Mouse (Mus musculus): ENCODE measurements around the gene Nav1.
"Not testable (repeated sequence)": the region's sequence is repeated elsewhere in the genome, so short reads cannot be mapped to it uniquely, and the experiment has no call there.

Gene Nav1

DNA sequence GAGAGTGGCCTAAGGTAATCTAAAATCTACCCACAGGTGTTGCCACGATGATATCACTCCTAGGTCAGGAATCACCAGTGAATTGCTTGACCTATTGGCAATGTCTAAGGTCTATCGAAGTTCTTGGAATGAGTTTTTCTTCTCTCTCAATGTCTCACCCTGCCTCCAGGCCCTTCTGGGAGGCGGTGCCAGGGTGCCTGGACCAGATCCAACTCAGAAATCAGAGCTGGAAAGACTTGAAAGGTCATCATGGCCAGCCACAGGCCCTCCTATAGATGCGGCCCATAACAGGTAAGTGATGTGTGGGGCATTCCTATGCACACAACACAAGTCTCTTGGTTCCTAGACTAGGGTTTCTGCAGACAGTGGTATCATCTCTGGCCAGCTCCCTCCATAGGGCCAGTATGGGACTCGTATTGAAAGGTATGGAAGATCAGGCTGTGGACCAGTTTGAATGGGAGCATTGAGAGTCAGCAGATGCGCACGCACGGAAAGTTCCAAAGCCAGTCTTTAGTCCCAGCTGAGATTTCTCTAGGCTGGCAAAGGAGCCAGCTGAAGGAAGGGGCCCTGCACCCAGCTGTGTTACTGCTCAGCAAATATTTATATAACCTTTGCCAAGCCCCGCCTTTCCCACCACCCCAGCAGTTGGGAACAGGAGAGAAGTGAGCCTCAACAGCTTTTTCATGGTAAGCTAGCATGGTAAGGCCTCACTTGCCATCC lies 92.0 kb downstream of the Nav1 start:
- peak; percentile 34 for DNase-seq

DNA sequence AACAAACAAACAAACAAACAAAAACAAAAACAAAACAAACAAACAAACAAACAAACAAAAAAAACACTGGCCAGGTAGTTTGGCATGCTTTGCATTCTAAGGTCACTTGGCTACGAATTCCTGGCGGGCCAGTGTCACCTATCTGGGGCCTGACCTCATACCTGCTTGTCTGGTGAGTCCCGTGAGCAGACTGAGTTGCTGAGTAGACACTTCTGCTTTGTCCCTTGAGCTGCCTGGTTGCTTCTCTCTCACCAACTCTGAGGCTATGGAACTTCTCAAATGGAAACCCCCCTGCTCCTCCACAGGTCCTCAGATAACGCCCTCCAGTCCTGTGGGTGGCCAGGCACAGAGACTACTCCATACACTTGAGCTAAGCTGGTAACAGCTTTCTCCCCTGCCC lies 93.0 kb downstream of the Nav1 start:
- DNase-seq: no peak

DNA sequence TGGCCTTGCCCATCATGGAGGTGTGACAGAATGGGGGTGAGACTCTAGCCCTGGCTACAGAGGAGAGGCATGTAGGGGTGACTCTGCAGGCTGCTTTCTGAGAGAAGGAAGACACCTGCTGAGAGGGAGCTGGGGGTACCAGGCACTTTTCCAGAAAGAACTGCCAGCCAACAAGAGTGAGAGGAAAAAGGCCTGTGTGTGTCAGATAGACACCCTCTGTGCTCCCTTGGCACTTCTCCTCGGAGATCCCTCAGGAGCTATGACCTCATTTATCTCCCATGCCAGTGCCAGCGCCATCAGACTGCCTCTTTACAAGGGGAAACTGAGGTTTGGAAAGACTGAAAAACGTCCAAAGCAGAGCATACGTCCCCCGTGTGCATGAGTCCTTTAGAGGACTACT lies 93.6 kb downstream of the Nav1 start:
- no peak for DNase-seq

DNA sequence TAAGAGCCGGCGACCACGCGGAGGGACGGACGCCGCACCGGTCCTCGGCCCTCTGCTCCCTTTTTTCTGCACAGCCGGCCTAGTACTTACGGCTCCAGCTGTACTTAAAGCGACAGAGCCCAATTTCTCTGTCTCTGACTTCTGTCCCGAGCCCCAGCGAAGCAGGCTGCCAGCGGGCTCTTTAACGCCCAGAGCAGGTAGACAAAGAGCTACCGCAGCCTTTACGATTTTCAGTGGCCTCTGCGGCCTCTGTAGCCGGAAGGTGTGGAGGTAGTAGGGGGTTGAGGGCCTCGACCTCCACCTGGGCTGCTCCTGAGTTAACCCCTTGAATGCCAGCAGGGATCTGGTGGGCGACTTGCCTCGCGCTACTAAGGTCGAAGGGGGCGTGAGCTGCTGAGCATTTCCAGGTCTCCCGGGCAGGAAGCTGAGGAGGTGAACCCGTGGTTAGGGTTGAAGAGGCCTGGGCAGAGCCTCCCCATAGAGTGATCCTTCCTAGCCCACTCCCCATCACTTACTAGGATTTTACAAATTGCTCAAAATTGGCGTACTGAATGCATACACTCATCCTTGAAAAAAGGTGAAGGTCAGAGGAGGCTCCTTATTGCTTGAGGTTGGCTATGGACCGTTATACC lies 96.6 kb downstream of the Nav1 start:
- DNase-seq: peak; percentile 78

DNA sequence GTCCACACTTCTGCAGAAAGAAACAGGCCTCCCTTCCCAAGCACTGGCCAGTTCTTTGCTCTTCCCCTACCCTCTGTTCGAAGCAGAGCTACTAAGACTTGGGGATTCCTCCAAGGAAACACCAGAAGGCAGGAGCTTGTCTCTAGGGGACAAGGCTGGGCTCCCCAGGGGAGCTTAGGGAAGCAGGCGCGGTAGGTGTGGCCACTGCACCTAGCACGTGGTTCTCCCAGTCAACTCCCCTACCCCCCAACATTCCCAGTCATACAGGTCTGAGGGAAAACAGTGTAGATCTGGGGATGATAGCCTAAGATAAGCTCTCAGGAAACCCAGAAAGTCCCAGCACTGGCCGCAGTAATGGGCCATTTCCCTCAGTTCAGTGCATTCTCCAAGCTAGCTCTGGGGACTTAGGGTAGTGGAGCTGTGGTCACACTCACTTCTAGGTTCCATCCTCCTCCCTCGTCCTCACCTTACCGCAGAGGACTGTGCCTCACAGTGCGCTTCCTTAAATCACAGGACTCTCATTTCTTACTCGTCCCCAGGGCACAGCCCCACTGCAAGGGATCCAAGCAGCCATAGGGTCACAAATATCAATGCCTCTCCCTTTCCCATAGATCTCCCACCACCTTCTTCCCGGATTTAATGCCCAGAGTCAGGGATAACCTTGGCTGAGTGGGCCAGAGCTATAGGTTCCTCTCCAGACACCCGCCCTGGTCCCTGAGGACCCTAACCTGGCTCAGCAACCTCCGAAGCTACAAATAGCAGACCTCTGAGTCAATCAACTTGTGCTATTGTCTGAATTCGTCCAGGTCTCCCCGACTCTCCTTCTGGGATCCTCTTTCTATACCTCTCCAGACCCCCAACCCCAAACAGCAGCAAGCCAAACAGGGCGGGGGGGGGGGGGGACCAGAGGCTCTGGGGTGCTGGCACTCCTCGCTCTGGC lies 97.7 kb downstream of the Nav1 start:
- DNase-seq: no peak

DNA sequence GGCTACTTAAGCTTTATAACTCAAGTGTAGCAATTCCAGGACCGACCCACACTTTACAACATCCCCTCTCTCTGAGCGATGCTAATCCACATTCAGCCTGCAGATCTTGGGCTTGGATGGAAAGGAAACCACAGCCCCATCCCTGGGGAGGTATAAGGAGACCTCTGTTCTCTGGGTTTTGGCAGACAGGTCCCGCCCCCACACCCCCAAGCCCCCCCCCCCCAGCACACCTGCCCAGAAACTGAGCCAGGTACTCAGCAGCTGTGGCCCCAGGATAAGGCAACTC lies 98.8 kb downstream of the Nav1 start:
- DNase-seq: no peak

DNA sequence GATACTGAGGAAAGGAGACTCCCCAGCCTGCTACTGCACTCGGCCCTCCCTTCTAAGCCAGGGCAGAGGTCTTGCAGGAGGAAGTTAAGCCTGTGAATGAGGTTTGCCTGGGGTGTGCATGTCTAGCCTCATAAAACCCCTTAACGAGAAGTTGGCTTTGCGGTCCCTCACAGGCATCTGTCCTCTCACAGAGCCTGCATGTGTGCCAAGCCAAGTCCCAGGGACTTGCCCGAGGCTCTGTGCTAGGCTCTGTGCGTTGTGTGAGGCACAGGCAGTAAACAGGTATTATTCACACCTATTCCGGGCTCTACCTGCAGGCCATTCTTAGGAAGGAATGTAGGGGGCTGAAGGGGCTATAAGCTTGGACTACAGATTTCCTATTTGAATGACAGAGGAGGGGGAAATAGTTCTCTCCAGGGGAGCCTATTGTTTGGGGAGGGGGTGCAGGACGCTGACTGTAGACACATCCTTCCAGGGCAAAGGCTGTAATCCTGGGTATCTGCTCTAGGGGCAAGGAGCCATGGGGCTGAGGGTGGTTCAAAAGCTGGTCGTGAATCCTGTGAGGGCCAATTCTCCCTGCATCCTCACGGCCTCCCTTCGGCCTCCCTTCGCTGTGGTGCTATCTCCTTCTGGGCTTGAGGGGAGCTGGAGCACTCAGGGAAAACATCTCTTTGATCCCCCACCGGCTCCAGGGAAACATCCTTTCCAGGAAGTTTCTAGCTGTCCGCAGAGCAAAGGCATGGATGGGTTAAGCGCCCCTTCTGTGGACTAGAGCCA lies 99.3 kb downstream of the Nav1 start:
- DNase-seq: no peak

DNA sequence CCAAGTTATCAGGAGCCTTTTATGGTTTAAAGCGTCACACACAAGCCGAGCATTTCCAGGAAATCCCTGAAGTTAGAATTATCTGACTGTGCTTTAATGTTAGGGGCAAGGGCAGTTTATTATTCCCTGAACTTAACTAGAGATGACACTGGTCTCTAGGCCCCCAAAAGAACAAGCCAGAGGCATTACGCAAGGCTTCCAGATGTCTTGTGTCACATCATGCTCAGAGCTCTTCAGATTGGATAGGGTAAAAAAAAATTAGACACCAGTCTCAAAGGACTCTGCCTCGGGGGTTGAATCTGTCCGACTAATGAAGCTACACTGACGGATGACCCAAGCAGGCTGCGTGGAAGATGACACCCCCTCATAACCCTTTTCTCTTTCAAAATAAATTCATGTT lies 101.6 kb downstream of the Nav1 start:
- no peak for DNase-seq

DNA sequence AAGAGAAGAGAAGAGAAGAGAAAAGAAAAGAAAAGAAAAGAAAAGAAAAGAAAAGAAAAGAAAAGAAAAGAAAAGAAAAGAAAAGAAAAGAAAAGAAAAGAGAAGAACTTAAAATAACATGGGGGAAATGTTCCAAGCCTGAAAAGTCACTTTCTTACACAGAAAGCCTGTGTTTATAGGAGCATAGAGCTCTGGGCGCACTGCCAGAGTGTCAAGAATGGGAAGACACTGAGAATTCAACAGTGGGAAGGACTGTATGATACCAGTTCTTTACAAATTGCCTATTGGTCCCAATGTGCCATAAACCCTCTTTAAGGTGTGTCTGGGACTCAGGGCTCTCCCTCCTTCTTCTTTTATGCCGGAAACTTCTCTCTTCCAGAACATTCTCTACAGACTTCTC lies 103.7 kb downstream of the Nav1 start:
- peak; percentile 76 for DNase-seq

DNA sequence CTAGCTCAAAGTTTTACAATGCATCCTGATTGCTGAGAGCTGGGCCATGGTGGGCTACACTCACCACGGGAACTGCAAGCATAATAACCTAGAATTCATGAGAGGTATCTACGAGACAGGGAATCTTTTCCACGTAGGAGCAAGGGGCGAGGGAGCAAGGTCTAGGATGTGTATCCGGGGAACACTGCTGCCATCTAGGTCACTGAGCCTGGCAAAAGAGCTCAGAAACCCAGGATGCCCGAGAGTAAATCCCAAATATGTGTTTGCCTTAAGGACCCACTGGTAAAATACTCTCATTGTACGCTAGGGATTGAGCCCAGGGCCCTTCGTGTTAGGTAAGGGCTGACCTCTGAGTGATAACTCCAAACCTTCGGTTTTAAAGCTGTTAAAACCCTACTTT lies 104.3 kb downstream of the Nav1 start:
- DNase-seq: no peak

DNA sequence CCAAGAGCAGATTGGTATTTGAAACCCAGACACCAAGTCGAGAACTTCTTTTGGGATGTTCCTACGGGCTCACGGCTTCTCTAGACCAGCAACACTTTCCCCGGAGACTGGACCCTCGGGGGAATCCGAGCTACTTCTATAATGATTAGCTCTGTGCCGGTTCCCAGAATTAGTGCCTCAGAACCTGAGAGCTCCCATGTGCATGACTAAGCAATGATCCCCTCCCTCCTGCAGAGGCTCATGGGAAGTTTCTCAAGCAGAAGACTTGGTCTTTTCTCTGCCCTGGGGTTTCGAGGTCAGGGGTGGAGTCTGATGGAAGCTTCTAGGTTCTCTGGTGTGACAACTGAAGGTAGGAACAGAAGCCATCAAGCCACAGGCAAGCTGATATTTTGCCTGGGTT lies 105.0 kb downstream of the Nav1 start:
- no peak for DNase-seq

DNA sequence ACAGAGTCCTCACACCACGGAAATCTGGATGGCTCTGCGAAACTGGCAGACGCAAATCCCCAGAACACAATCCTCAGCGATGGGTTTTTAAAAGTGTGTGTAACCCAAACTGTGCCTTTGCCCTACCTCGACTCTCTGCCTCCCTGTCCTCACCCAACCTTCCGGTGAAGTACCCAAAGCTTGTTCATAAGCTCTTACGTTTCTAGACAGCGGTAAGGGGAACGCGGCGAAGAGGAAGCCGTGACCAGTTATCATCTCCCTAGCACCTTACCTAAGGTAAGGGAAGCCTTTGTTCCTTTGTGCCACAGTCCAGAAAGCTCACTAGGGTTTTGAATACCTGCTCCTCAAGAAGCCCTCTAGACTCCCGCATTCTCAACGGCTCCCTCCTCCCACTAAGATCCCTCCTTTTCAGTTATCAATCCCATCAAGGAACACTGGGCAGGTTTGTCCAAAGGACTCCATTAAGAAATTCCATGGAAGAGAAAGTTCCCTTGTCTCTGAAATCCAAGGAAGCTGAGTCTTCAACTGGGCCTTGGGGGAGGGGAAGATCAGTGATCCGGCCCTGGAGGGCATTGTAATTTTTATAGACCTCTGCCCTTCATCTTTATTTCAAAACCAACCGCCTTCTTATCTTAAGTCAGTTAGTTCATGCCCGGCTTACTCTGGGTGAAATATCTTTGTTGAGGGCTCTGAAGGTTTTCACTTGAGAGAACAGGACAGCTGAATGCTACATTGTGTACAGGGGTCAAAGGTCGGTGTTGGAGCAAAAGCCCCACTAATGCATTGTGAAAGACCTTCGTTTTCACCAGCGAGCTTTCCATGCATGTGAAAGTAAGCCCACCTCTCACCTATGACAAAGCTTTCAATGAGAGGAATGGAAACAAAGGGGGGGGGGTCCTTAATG lies 108.4 kb downstream of the Nav1 start:
- no peak for DNase-seq

DNA sequence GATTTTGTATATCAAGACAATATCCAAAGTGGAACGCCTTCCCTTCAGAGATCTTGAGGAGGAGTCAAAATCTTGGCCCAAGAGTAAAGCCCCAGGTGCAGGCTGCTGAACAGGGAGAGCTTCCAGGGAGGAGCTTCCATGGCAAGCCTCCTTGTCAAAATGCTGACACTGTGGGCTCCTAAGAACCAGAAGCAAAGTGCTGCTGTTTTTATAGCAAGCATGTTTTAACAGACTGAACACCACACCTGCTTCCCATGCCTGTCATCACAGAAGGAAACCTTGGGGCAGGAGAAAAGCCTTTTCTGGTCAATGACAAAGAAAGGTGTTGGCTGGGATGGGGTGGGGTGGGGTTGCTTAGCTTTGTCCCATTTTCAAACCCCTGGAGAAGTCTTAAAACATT lies 112.0 kb downstream of the Nav1 start:
- no peak for DNase-seq

DNA sequence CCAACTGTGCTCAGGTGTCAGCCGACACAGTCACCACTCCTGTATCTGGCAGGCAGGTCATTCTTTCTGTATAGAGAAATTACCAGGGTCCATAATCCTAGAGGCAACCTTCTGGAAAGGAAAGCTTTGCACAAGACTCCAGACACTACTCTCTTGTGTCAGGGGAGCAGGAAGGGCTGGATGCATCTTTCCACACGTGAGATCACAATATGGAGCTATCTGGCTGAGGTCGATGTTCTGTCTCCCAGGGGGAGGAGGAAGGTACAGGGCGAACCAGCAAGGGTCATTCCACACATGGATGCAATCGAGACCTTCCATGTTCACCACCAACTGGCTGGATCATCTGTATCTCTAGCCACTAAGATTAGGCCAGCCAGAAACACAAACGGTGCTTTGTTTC lies 113.2 kb downstream of the Nav1 start:
- no peak for DNase-seq

DNA sequence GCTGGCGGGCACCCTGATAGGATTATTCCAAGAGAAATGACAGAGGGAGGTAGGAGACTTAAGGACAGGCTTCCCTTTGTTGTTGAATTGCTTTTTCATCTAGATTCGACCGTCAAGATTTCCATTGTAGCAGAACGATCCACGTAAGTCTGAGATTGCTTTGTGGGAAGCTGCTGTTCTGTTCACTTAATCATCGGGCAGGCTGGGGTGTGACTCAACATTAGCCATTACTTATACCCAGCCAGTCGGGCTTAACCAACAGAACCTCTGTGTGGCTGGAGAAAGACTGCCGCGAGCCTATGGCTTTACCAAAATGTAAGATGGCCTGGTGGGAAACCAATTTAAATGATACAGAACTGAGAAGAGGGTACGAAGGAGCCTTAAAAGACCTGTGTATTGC lies 114.7 kb downstream of the Nav1 start:
- no peak for DNase-seq

DNA sequence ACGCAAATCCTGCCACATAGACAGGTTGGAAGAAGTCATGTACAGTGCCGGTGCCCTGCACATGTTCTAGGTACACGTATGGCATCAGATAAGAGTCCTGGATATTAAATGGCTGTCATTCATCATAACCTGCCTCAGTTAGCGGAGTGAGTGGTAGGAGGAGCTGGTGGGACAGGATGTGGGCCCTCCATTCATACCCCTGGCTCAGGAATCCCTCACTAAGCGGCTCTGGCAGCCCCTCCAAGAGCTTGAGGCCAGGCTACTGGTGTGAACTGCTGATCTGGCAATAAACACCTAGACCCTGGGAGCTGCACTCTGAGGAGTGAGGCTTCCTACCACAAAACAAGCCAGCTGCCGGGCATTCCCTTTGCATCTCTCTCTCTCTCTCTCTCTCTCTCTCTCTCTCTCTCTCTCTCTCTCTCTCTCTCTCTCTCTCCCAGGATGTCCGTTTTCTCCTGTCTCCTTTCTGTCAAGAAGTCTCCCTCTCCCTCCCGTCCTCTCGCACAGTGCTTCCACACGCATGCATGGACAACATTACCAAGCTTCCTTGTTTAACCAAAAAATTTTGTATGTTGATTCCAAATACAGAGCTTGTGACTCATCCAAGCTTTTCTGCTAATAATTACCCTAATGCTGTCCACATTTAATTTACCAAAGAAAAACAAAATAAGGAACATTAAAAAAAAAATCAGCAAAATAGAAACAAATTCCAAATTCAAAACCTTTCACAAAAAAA lies 116.0 kb downstream of the Nav1 start:
- no peak for DNase-seq

DNA sequence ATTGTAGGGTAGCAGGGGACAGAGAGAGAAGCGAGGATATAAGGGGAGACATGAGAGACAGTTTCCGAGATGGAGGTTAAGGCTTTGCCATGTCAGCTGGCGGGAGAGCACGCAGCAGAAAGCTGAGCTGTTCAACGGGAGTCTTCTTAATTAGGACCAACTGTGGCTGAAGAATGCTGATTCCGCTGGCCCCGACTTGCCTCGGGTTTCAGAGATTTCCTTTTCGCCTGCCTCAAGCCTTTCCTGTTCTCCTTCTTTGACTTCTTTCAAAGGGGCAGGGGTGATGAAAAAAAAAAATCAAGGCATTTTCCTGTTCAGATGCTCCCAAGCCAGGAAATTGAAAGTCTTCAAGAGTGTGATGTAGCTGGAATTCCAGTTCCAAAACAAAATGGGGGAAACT lies 118.2 kb downstream of the Nav1 start:
- DNase-seq: no peak

DNA sequence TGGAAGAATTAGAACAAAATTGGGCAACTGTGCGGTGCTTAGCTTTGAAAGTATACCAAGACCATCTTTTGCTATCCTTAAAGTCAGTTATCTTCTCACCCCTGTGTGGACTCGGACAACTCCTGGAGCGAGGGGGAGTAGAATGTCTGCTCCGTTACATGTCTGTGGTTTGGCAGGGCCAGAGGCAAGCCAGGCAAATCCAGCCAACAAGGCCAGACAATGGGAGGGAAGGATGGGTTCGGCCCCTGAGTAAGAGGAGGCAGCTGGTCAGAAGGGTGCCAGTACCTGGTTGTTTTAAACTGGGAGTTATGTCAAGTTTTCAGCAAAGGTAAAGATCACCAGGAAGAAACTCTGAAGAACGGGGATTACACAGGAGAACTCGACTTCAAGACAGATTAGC lies 121.9 kb downstream of the Nav1 start:
- DNase-seq: no peak

DNA sequence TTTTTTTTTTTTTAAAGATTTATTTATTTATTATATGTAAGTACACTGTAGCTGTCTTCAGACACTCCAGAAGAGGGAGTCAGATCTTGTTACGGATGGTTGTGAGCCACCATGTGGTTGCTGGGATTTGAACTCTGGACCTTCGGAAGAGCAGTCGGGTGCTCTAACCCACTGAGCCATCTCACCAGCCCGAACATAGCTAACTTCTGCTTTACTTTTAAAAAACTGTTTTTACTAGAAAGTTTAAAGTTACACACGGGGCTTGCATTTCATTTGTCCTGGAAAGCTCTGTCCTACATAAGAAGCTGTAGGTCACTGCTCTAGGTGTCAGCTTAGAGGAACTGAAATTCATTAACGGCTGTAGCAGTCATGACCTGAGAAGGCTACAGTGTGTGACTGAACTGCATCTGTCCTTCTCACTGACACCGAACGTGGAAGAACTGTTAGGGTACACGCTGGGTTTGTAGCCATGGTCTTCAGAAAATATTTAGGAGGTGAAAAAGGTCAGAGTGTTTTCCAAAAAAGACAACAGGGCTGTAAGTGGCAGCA lies 122.5 kb downstream of the Nav1 start:
- DNase-seq: not testable (repeated sequence)

DNA sequence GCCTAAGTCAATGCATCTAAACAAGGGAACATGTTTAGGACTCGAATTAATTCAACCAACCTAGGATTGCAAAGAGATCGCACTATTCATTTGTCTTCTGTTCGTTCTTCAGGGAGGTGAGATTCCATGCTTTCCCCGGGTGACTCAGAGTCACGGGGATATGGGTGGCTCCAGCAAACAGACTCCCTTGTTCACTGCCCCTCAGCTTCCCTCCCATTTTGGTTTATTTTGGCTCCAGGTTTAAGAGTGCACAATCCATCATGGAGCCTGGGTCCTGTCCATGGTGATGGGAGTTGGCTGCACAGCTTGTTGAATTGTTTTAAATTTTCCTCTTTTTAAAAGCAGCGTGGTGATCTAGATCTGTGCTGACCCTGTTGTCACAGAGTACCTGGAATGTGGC lies 123.1 kb downstream of the Nav1 start:
- no peak for DNase-seq

DNA sequence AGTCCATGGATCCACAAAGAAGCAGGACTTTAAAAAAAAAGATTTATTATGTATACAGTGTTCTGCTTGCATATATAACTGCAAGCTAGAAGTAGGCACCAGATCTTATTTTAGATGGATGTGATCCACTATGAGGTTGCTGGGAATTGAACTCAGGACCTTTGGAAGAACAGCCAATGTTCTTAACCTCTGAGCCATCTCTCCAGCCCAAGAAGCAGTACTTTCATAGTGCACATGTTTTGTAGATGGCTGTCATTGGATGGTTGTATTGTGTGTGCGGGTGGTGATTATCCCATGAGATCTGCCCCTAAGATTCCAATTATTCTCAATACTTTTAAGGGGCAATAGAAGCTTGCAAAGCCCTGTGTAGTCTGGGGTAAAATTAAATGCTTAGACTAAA lies 124.4 kb downstream of the Nav1 start:
- no peak for DNase-seq

All from kidney, postnatal 10 days (tissue).